Mouse (Mus musculus) 3T3-L1 (cell line): ENCODE results near the gene Arap1.

Experiments used
- DNase-seq: peaks from one replicate; pipeline ENCODE4 v3.0.0-alpha.2; 2015; ENCODE audit warnings: low read depth, low spot score

Gene Arap1

GRCm38 (mm10) chr7:101449855-101450254, 102.0 kb downstream of the Arap1 start:
- DNase-seq = peak; percentile 63

DNA sequence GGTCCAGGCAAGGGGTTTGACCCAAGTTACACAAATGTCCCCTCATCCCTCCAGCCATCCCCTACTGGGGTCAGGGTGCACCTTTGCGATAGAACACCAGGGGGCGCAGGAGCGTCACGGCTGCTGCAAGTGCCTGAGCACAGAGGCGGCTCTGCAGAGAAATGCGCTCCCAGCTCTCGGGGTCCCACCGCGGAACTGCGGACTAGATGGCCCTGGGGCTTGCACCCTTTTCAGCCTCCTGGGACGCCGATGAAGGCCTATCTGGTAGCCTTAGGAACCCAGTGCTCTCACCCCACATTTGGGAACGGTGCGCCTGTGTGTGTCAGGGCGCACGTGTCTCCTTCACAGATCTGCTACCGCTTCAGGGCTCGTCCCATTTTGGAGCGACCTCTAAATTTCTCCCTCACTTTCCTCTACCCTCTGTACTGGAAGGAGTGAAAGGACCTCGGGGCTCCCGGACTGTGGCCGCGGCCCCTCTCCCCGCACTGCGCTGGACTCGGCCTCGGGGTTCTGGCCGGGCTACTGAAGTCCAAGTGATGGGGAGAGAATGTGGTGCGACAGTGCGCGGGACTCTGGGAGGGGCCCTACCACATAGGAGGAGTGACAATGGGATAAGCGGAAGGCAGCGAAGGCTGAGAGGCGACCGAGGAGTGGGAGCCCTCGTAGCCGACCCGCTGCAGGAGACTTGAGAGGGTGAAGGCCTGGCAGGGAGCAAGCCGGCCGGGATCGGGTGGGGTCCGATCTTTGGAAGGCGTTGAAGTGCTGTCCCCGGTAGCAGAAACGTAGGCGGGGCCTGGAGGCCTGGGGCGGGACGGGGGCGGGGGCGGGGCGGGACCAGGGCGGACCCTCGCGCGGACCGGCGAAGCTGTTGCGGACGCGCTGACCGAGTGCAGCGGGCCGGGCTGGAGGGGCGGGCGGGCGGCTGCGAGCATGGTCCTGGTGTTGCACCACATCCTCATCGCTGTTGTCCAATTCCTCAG, 102.8 kb downstream of the Arap1 start:
- DNase-seq = peak; percentile 77

DNA sequence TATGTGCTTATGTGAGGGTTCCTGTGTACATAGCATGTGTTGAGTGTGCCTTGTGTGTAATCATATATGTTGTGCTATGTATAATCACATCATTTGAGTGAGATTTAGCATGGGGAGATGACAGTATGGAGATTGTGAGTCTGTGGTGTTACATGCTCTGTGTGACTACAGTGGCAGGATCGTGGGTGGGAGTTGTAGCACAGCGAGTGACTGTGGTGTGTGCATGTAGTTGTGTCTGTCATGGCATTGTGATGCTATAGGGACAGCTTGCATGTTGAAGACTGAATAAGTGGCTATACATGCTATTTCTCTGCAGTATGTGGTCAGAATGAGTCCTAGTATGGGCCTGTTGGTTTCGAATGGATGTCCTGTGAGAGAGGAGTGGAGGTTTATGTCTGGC, 104.8 kb downstream of the Arap1 start:
- no peak for DNase-seq

DNA sequence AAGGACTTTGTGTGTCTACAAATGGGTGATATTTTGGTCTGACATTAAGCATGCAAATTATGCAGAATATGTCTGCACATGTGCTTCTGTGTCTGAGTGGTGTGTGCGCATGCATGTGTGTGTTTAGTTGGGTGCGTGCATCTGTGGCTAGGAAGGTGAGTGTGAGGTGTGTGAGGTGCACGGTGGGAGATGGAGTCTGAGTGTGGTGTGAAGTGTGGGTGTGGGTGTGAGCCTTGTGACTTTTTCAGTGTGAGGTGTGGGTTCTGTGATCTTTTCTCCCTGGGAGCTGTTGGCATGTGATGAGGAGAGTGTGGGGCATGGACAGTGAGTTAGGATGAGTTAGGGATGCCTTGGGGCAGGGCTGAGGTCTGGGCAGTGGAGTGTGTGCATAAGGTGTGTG, 105.4 kb downstream of the Arap1 start:
- no peak for DNase-seq

GRCm38 (mm10) chr7:101453725-101454124, 105.9 kb downstream of the Arap1 start:
- DNase-seq = no peak

GRCm38 (mm10) chr7:101454479-101454878, 106.6 kb downstream of the Arap1 start:
- DNase-seq = no peak

GRCm38 (mm10) chr7:101455141-101455540, 107.3 kb downstream of the Arap1 start:
- DNase-seq = no peak

DNA sequence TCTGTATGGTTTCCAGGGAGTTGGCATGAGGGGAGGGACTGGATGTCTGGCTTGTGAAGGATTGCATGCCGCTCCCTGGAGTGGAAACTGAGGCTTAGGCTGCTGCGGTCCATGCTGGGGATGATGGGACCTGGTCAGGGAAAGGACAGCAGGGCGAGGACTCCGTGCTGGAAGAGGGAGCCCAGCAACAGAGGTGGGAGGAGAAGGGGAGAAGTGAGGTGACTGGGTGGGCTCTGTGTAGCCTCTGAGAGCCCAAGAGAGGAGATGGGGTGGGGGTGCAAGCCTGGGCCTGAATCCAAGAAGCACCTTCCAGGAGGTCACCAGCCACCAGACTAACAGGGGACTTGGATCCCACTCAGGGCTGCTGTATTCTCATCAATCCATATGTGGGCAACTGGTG, 108.5 kb downstream of the Arap1 start:
- no peak for DNase-seq

- no peak for DNase-seq
These were observed 108.9 kb downstream of the Arap1 start for GRCm38 (mm10) chr7:101456789-101457188.

- no peak for DNase-seq
These were observed 109.4 kb downstream of the Arap1 start for GRCm38 (mm10) chr7:101457283-101457682.

- no peak for DNase-seq
These were observed 109.9 kb downstream of the Arap1 start for GRCm38 (mm10) chr7:101457801-101458200.

DNA sequence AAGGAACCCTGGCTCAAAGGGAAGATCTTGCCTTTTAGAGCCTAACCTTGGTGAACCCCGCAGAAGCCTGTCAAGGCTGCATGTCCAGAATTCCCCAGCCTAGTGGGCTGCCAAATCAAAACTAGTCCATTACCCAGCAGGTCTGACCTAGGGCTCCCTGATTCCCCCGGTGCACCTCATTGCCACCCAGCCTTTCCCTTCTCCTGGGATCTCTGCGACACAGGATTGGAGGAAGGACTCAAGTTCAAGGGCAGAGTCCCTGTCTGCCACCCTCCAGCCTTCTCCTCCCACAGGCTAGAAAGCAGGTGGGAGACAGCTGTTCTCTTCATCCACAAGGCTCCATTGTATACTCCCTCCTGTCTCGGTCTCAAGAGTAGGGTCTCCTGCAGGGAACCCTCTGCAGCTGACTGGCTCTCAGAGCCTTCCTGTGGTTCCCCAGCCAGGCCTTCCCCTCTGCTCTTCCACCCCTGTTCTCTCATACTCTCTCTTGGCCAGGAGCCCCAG, 110.5 kb downstream of the Arap1 start:
- DNase-seq = no peak

GRCm38 (mm10) chr7:101459305-101459813, 111.5 kb downstream of the Arap1 start:
- DNase-seq = no peak

DNA sequence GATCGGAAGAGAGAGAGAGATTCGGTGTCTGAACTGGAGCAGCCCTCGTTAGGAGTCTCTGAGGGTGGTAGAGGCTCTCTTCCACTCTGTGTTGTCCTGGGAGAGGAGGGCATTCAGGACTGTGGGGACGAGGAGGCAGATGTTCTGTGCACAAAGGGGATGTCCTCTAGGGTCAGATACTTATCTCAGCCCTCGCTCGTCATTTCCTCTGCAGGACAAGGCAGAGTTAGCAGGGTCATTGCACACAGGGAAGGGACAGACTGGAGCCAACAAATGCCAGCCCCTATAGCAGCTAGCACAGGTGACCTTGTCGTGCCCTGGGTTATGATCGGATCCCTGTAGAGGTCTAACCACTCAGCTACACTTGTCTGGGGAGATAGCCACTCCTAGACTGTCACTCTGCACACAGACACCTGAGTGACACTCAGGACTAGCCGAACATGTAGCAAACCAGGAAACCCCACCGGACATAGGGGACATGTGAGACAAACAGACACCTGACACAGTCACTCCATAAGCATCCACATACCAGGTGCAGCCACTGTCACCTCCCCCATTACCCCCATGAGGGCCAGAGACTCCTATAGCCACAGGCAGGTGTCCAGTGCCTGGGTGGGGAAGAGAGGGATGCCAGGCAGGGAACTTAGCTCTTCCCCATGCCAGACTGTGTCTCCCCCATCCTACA, 112.2 kb downstream of the Arap1 start:
- DNase-seq = no peak

GRCm38 (mm10) chr7:101460608-101460957, 112.7 kb downstream of the Arap1 start:
- no peak for DNase-seq

DNA sequence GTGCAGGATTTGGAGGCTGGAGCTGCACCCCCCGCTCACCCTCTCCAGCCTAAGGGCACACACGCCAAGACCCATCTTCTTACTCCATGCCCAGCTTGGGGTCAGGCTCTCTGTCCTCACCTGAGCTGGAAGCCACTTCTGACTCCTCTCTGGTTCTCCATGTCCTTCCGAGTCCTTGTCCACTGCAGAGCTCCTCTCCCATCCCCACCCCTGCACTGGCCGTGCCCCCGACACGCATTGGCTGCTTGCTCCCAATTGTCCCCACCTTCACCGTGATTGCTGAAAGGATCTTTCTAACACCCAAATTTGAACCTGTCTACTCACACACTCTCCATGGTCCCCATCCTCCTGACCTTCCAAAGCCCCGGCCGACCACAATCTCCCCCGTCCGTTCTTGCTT, 113.7 kb downstream of the Arap1 start:
- no peak for DNase-seq
